Mouse (Mus musculus) heart, postnatal 0 days (tissue): ENCODE data around the gene Slc48a1.

Experiments
- CTCF ChIP-seq: IDR thresholded peaks from 2 replicates; pipeline ENCODE4 v1.5.1; 2016; ENCODE audit warnings: antibody characterized with exemption, control low read depth, low read depth
- EP300 ChIP-seq: IDR thresholded peaks from 2 replicates; pipeline ENCODE4 v1.6.1; 2016; ENCODE audit warnings: antibody characterized with exemption, low read depth

- no peak for TF ChIP-seq CTCF
- no peak for TF ChIP-seq EP300
These were observed 35.3 kb downstream of the Slc48a1 start for GRCm38 (mm10) chr15:97813452-97814204.
